Comparison of ENCODE assay signal across 9 mouse cellular contexts in genomic region chr6:53337398-53337797, GRCm38 (mm10). TPM values are rescaled to one million over a fixed set of nuclear protein-coding genes. Genes with fewer than 3 reads are reported as not detected.
DNase-seq lines count a peak whose midpoint lies in the region; ATAC-seq lines count a peak whose summit lies in the region.
"Had no signal": no experiment of that assay in that cellular context is flagged by ENCODE, and none has a peak within 500 bp of the region (broad histone marks: within the 10 kb centered on the region; RNA-seq: fewer than 3 reads in every experiment).

No protein-coding gene starts in this region.

- H3K36me3 ChIP-seq in limb, embryonic 10.5 days = no peaks in the 10 kb centered on the region; the same call in 1 of the 2 replicates

- H3K4me3 ChIP-seq in limb, embryonic 10.5 days = no peak overlapping the region

- H3K27me3 ChIP-seq in limb, embryonic 10.5 days (ENCODE audit: low read depth, poor library complexity, severe bottlenecking) = no peaks in the 10 kb centered on the region

- peaks cover 6% of the 10 kb centered on the region for H3K4me1 ChIP-seq in limb, embryonic 10.5 days

- H3K27ac ChIP-seq in limb, embryonic 10.5 days = 0 out of 2 replicates have a peak overlapping the region, but pooled peaks have one; percentile 28

- WGBS in limb, embryonic 10.5 days = 20% methylated on average over 9 of the region's 9 CpGs

- ATAC-seq in granulocyte monocyte progenitor cell, adult 5-6 weeks (replicated peaks; ENCODE audit: poor library complexity, severe bottlenecking) = no peak
- ATAC-seq: midbrain, embryonic 16.5 days had no signal

- no peaks in the 10 kb centered on the region for H3K9me3 ChIP-seq in limb, embryonic 10.5 days (replicated peaks)

- intact Hi-C loops in gastrocnemius, postnatal 14 days (cut with DNase I; ENCODE audit: low total_unique reads) = no loop called here

- DNase-seq in 3T3-L1 (ENCODE audit: low read depth, low spot score) = peak; percentile 27
- peak; percentile 3 for DNase-seq in ES-CJ7 (ENCODE audit: low read depth, low spot score)
- peak; percentile 60 for DNase-seq in gastrocnemius, postnatal 14 days
- DNase-seq in limb, embryonic 10.5 days (ENCODE audit: low spot score) = no peak
- DNase-seq in layer of hippocampus, postnatal 14 days (ENCODE audit: low spot score in 2 of 2) = no peak
- DNase-seq in thymus, postnatal 25 days = no peak
- DNase-seq in thymus, postnatal 0 days (ENCODE audit: low spot score) = no peak

RNA-seq across cellular contexts. Expression of gene Creb5, which starts 50.3 kb away (rescaled TPM):
- 1 to 10 TPM; 6.7 to 9.5 TPM for total RNA-seq in gastrocnemius, postnatal 14 days (2021)
- polyA plus RNA-seq in limb, embryonic 10.5 days (2016; fragmentation: Nextera tagmentation; extraction: Ambion mirVana) = 5.3 and 12.1 TPM in 2 replicates
- 1 to 10 TPM; 4.7 TPM for total RNA-seq in layer of hippocampus, postnatal 14 days (2021)
- 0.99 and 1.1 TPM in 2 replicates for polyA plus RNA-seq in thymus, postnatal 0 days (2015; fragmentation: Nextera tagmentation; extraction: Ambion mirVana)
- not detected in 2 replicates for total RNA-seq in granulocyte monocyte progenitor cell, adult 5-6 weeks (2014; fragmentation: Nextera tagmentation)
- 0.15 TPM in 1 of 2 replicates, not detected in the other for total RNA-seq in granulocyte monocyte progenitor cell, adult 5-6 weeks (2017)

Comparison
In these comparisons a context has a peak if more than half of its experiments do, and no peak if none do; other contexts are left out.
1. DNase-seq: peak in 3T3-L1 (single experiment), ES-CJ7 (single experiment) and gastrocnemius, postnatal 14 days (single experiment); none in limb, embryonic 10.5 days (single experiment), layer of hippocampus, postnatal 14 days (0 of 2), thymus, postnatal 25 days (single experiment) and thymus, postnatal 0 days (single experiment).
2. RNA of gene Creb5, which starts 50.3 kb away (total RNA-seq): 6.7 to 9.5 TPM in gastrocnemius, postnatal 14 days and 4.7 TPM in layer of hippocampus, postnatal 14 days; 0.15 TPM in granulocyte monocyte progenitor cell, adult 5-6 weeks; every median in the first group is over 4 times any median in the second.